Mouse (Mus musculus): ENCODE results near the gene Fam160a1.

Gene Fam160a1

DNA sequence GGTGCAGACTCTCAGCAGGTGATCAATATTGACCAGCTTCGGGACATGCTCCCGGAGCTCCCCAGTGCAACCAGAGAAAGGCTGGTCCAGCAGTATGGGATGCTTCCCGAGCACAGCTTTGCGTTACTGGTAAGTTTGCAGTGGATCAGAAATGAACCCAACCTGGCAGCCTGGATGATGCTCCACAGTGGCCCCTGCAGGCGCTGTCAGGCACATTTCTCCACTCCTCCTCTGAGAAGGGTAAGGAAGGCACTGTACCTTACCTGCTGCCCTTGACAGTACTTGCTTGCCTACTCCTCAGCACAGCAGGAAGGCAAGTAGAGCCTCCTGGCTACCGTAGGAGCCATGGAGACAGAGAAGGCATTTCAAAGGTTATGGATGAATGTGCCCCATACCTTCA is 198.2 kb downstream of the Fam160a1 start:
- DNase-seq = no peak

DNA sequence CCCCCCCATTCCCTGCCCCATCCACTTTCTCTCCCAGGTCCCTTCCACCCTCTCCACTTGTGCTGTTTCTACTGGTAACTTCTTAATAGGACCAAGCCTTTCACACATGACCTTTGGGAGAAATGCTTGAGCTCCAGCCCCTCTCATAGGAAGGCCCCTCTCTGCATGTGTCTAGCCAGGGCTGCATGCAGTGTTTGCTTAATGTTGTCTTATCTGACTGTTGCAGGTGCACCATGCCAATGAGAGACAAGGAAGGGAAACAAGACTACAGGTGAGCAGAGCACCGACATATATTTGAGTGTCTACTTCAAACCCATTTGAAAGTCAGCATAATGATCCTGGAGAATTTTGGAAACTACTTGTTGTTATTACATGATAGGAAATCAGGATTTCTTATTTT is 200.7 kb downstream of the Fam160a1 start:
- no peak for DNase-seq
